Mouse (Mus musculus): ENCODE measurements around the gene Midn. TPM values are rescaled to one million over a fixed set of nuclear protein-coding genes. Genes with fewer than 3 reads are reported as not detected.
"Not testable (repeated sequence)": the region's sequence is repeated elsewhere in the genome, so short reads cannot be mapped to it uniquely, and the experiment has no call there.

Midn gene
- total RNA-seq, 2 experiments from 2014 or later, result 59.4 to 68.4 TPM

DNA sequence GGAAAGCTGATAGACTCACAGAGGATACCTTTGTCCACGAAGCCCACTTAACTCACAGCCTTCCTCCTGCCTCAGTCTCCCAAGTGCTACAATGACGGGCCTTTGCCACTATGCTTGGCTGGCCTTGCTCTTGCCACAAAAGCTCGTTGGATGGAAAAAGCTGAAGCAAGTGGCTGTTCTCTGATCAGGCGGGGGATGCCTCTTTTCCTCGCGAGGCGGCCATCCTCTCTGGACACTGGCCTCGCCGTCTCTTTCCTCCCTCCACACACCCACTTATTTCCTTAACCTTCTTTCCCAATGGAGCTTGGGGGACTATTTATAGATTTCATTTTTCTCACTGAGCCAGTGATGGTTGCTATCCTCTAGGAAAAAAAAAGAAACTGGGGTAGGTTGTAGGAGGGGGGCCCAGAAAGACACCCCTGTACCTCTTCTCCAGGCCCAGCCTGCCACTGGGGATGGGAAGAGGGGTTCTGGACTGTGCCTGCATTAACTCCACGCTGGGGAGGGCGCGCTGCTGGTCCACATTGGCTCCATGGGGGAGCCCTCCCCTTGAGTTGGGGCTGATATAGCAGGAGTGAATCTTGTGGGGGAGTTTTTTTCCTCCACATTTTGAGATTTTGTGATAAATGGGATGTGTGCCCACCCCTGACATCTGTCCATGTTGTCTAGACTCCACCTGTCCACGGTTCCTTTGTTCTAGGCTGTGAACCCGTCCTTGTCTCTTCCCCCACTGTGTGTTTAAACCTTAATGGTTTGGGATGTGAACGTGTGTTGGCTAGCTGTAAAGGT, 9.3 kb downstream of the Midn start:
- no peak for DNase-seq (ENCODE audit: low spot score in 2 of 2)

DNA sequence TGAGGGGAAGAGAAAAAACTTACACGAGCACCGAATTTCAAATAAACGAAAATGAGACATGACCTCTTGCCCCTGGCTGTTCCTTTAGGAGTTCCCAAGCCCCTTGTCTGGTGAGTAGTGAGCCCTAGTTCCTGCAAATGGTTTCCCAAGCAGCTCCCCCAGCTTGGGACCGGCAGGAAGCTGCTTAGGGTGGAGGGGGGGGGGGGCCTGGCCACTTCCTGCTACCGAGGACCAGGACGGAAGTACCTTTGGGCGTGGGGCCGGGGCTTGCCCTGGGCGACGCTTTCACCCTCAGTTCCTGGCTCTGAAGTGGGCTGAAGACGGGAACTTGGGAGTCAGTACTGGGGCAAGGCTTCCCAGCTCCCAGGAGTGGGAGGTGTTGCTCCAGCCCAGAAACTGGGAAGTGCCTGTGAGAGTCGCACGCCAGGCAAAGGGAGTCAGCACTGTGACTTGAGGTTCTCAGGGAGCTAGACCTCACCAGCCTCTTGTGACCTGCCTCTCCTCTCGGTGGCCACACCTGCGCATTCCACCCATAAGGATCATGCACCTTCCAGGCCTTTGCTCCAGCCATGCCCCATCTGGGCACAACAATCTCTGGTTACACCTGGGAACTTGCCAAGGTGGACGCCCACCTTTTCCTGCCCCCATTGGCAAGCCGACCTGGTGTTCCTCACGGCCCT, 10.4 kb downstream of the Midn start:
- DNase-seq (ENCODE audit: low spot score in 2 of 2), result no peak

DNA sequence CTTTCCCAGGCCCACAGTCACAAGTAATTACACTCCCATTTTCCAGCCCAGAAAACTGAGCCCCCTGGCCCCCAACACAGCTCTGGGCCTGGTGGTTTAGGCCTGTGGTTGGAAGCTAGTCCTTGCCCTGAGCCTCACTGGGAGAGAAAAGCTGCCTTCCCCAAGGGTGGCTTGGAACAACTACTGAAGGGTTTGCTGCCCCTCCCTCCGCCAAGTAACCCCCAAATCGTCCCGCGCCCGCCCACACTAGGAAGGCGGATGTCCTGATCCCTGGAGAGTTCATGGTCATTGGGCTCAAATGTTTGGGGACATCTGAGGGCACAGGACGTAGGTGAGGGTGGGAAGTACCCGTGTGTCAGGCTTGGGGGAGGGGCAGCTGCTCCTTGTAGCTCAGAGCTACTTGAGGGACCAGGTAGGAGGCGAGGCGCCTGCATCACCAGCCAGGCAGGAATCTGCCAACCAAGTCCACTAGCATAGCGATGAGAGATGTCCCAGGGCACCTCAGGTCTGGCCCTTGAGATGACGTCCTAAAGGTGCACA, 11.0 kb downstream of the Midn start:
- no peak for DNase-seq (ENCODE audit: low spot score in 2 of 2)

DNA sequence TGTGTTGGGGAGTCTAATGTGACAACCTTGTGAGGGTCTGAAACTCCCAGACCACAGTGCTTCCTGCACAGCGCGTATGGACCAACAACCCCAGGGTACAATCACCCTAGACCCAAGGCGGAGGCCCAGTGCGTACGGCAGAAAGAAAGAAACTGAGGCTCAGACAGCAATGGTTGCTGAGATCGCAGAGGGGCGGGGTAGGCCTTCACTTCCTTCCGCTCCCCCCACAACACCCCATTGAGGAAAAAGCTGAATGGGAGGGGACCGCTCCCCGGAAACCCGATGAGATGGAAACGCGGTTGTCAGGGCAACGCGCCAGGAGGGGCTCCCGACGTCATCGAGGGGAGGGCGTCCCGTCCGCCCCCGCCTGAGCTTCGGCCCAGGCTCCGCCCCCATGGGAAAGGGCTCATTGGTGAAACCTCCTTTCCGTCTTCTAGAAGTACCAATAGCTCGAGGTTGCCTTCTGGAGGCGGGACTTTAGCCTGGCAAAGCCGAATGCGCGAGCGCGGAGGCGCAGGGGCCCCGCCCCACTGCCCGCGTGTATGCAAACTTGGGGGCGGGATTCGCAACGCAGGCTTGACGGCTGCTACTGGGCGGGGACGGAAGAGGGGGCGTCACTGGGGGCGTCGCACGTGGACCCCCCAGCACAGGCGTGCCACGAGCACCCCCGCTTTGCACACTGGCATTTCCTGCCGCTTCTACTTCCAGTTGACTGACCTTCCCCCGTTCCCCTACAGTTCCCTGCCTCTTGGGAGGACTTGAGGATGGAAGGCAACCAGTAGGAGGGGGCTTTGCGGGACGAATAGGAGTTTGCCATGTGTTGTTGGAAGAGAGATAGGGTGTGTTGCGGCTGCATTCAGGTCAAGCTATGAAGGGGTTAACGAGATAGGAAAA, 11.7 kb downstream of the Midn start:
- peak; percentile 99 for DNase-seq (ENCODE audit: low spot score in 2 of 2)

DNA sequence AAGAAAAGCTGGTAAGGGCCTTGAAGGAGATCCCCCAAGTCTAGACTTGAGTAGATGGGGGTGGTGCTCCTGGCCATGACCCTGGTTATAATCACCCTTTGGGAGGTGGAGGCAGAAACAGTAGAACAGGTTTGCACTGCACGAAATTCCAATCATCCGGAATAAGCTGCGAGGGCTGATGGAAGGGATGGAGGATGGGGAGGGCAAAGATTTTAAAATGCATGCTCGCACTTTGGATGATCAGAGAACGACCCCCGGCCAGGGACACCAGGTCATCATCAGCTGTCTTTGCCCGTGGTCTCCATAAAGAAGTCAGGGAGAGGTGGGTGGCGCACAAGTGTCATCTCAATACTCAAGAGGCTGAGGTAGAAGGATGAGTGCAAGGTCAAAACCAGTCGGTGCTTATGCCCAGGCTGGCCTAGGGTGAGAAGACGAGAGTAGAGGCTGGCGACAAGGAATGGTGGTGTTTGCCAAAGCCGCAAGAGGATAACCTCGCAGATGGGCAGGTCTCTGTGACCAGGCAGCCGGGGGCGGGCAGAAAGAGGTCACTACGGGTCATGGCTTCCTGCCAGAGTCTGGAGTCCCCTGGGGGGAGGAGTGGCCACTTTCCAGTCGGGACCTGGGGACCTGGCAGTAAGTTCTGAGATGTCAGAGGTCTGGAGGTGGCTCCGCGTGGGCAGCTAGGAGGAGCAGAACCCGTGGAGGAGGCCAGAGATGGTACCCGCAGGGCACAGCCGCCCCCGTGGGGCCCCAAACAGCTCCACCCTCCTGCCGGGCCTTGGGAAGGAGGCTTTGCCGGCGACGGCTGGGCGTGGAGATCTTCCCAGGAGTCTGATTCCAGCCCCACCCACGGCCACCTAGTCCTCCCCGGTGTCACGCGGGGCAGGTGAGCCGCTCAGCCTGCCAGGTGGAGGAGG, 12.6 kb downstream of the Midn start:
- no peak for DNase-seq (ENCODE audit: low spot score in 2 of 2)

DNA sequence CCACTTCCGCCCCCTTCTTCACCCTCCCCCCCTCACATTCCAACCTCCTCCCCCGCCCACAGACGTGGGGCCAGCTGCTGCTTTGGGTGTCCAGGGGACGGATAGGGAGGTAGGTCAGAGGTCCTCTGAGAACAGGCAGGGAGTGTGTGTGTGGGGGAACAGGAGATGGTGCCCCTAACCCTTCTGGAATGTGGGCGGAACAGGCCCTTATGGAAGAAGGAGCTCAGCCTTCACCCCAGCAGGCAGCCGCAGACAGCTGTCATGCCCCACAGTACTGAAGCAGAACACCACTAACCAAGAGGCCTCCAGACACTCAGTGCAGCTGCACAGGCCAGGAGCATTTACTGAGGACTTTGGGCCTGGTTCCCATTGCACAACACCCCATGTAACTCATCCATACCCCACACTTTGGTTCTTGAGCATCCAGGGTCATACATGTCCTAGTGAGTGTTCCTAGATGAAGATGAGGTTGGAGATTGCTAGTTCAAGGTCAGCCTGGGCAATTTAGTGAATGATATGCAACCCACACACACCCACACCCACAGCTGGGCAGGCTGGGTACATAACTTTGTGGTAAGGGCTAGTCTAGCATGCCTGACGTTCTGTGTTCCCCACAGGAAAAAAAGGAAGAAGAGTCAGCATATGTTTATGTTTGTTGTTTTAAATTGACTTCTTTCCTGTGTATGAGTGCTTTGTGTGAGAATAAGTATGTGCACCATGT, 13.6 kb downstream of the Midn start:
- DNase-seq (ENCODE audit: low spot score in 2 of 2), result no peak

DNA sequence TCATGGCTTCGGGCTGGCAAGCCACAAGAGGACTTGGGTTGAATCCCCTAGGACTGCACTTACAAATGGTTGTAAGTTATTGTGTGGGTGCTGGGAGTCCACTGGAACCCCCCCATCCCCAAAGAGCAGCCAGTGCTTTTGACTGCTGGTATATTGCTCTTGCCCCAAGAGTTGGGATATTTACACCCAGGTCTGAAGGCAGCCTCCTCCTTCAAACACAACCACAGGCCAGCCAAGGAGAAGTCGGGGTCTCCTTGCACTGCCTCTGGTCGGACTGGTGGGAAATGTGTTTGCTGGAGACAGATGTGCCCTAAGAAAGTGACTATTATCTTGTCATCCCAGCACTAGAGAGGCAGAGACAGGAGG, 14.2 kb downstream of the Midn start:
- no peak for DNase-seq (ENCODE audit: low spot score in 2 of 2)

DNA sequence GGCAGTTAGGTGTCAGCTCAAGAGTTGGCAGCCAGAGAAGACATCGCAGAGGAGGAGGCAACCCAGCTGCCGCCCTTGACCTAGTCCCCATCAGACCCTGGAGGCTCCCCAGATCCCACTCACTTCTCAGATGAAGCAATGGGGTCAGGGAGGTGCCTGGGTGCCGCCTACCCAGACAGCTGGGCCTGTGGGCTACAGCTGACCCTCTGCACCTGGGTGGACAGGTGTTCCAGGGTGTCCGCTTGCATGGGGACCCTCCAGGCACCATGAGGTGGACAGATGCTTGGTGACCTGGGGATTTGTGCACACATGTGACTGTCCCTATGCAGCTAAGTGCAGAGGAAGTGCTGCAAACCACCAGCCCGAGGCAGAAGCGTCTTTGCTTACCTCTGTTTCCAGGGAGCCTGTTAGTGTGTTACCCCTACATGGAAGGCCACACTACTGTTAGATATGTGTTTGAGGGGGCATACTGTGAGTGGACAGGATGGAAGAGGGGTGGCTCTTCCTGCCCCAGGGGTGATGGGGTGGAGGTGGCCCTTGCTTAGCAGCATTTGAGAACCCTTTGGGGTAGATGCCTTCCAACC, 14.7 kb downstream of the Midn start:
- no peak for DNase-seq (ENCODE audit: low spot score in 2 of 2)

DNA sequence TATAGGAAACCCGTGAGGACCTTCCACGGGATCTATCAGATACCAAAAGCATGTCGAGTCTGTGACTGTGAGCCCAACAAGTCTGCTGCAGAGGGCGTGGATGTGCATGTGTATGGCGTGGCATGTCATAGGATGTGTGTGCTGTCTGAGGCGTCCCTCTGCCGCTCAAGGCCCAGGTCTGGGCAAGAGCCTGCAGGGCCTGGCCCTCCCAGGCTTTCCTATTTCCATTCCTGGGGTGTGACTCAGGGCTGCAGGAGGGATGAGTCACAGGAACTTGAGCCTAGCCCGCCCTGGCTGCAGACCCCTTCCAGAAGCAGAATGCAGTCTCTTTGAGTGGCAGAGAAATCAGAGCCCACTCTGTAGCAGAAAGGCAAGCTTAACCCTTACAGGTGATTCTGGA, 15.6 kb downstream of the Midn start:
- DNase-seq (ENCODE audit: low spot score in 2 of 2), result no peak

DNA sequence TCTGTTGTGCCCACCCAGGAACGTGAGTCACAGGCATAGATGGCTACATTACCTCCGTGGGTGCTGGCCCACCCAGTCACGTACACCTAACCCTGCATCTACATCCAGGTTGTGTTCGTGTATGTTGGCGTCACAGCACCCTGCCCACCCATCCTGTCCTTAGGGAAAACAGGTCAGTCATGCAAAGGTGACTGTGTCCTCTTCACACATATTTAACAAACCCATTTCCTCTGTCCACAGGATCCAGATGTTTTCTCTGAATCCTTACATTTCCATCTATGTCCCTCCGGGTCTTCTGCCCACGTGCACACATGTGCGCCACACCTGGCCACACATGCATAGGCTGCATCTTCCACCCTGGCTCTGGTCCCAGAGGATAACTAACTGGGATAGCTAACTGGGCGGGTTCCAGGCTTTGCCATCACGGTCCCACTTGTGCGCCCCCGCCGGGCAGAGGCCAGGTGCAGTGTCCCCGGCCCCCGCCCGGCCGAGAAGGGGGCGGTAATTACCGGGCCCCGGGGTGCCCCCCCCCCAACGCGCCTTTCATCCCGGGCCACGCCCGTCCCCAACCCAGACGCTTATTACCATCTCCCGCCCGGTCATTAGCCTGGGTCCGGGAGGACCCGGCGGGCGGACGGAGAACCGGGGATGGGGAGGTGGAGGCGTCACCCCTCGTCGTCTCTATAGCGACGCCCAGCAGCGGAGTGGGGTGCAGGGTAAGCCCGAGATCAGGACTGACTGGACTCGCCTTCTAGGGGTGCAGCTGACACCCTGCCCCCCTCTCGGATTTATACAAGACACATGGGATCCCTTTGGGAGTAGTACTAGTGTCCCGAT, 16.3 kb downstream of the Midn start:
- DNase-seq (ENCODE audit: low spot score in 2 of 2), result no peak

DNA sequence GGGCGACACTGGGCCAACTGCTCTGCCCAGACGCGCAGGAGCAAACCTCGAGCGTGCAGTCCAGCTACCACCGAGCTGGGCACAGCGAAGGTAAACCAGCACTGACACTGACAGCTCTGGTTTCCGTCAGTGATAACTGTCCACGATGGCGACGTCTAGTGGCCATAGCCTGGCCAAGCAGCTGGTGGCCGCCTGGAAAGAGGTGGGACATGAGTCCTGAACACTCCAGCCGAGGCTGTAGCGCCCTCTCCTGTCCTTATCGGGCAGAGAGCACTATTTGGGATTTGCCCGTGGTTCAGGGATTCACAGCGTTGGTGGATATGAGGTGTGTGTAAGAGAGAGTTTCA, 16.9 kb downstream of the Midn start:
- peak; percentile 93 to 98 for DNase-seq (ENCODE audit: low spot score in 2 of 2)

DNA sequence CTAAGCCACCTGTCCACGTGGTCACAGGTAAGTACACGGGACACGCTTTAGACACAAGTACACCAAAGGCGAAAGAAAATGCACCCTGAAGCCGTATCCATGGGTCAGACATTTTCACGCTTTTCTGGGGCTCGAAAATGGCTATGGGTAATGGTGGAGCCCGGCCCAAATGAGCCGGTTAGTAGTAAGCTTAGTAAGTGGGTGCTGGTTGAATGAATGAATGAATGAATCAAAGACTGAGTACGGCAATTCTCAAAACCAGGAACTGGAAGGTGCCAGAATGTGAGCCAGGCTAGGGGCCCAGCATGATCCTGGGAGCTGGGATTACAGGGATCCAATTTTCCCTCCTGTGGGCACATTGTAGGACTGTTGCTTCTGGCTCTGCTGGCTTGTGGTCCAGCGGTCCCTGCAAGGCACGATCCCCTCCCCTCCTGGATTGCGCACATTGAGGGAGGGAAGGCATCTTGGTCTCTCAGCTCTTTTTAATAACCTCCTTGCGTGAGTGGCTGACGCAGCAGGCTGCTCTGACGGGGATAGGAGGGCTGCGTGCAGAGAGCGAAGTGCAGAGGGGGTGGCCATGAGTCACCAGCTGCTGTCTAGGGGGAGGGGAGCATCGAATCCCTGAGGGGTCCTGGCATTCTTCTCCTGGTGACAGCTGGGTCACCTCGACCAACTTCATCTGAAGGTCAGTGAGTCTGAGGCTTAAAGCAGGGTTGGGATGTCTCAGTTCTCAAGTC, 17.5 kb downstream of the Midn start, which contains the start of gene Cirbp:
Cirbp (plus strand) TSS at position 594 of the 737 bp plus-strand sequence.
- DNase-seq (ENCODE audit: low spot score in 2 of 2), result no peak

DNA sequence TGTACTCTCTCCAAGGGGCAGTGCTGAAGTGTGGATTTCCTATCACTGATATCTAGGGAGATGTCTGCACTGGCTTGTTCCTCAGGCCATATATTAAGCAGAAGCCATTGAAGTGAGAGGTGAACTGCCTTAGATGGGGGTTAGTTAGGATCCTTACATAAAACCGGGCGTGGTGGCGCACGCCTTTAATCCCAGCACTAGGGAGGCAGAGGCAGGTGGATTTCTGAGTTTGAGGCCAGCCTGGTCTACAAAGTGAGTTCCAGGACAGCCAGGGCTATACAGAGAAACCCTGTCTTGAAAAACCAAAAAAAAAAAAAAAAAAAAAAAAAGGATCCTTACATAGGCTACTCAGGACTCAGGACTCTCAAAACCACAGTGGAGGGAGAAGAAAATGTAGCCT, 18.1 kb downstream of the Midn start:
- DNase-seq (ENCODE audit: low spot score in 2 of 2), result not testable (repeated sequence)

DNA sequence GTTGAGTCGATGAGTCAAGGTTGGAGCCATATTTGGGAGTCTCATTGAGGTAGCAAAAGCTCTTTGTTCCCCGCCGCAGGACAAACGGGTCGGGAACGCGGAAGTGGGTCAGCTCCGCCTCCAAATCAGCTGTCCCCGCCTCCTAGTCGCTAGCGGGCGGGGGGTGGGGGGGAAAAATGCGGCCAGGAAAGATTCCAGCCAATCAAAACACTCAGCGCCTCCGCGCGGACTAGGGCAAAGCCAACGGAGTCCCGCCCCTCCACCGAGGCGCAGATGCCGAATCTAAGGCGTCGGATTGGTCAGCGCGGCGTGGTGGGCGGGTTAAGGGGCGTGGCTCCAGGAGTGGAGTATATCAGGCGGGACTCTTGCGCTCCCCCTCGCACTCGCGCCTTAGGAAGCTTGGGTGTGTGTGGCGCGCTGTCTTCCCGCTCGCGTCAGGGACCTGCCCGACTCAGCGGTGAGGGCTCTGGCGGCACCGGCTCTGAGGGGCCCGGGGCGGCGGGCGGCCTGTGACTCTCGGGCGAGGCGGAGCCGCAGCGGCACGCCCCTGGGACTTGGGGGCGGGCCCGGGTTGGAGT, 19.5 kb downstream of the Midn start:
- peak; percentile 97 to 99 for DNase-seq (ENCODE audit: low spot score in 2 of 2)

DNA sequence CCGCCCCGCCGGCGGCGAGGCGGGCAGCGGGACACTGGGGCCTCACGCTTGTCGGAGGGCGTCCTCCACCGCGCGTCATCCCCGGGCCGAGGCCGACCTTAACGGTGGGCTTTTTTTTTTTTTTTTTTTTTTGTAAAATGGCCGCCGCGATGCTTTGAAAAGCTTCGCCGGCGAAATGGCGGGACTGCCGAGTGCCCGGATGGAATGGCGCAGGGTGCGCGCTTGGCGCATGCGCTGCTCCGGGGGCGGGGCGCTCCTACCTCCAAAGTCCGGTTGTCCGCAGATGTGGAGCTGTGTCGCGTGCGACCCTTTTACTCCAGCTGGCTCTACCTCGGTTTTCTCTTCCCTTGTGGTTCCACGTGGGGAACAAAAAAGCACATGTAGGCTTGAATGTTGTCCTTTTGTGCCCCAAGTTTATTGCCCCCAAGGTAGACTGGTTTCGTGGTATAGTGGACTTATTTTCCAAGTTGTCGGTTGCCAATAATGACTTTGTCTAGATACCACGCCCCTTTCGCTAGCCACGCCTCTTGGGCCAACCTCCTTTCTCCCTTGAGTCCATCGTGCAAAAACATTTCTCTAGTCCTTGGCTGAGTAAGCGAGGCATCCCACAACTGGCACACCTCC, 20.1 kb downstream of the Midn start:
- DNase-seq (ENCODE audit: low spot score in 2 of 2), result peak; percentile 91 to 94

DNA sequence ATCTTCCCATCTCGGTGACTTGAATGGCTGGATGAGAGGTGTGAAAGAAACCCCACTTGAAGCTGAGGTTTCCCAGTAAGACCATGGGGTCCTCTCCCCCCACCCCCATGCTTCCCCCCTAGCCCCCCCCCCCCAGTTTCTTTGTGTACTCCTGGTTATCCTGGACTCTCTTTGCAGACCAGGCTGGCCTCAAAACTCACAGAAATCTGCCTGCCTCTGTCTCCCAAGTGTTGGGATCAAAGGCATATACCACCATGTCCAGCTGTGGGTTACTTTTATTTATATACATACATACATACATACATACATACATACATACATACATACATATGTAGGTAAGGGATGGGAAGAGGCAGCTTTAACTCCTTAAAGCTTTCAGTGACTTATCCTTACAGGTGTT, 21.0 kb downstream of the Midn start:
- no peak for DNase-seq (ENCODE audit: low spot score in 2 of 2)

DNA sequence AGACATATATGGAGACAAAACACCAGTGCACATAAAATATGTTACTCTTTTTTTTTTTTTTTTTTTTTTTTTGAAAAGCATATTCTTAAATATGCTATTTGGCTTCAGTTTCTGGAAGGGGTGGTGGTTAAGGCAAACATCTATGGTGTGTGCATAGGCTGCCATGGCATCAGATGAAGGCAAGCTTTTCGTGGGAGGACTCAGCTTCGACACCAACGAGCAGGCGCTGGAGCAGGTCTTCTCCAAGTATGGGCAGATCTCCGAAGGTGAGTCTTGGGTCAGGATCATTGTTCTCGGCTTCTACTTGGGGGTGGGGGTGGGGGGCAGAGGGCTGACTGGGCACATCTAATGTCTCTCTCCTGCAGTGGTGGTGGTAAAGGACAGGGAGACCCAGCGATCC, 21.6 kb downstream of the Midn start:
- DNase-seq (ENCODE audit: low spot score in 2 of 2), result peak in 1 of 2 experiments; percentile 4
